Mouse (Mus musculus): ENCODE measurements around the gene Ptprn. TPM values are rescaled to one million over a fixed set of nuclear protein-coding genes. Genes with fewer than 3 reads are reported as not detected.
A peak's percentile ranks its signal among the peaks of the same experiment; 100 is the strongest.
"Not testable (repeated sequence)": the region's sequence is repeated elsewhere in the genome, so short reads cannot be mapped to it uniquely, and the experiment has no call there.

Gene Ptprn
- polyA plus RNA-seq, 1 experiment: 384 TPM

DNA sequence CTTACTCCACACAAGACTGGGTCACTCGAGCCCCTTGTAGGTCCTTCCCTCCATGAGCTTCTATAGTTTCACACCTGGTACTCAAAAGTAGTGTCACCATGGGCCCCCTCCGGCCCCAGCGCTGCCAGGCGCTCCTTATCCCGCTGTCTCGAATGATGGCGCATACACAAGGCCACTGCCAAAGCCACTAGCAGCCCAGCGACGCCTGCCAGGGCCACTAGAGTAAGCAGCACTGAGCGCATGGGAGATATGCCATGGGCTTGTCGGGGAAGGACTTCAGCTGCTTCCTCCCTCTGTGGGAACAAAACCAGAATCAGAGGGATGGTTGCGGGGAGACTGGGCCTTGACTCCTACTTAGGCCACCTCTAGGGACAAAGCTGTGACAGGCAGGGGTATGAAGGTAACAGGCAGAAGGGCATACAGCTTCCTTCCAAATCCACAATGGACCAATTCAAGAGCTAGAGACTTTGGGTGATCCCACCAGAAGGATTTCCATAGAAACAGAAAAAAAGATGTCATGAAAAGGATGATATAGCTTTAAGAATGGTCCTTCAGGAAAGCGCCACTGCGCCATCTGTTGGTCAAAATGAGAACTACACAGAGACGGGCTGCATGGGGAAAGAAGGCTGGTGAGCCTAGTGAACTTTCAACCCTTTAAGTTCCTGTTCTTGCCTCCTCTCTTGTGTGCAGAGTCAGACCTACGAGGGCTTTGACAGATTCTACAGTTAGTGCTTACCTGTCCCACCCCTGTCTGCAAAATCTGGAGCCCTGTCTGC is 10.3 kb downstream of the Ptprn start:
- DNase-seq (ENCODE audit: extremely low spot score in 1 of 2, low spot score in 1 of 2): peak in 1 of 2 experiments; percentile 97

DNA sequence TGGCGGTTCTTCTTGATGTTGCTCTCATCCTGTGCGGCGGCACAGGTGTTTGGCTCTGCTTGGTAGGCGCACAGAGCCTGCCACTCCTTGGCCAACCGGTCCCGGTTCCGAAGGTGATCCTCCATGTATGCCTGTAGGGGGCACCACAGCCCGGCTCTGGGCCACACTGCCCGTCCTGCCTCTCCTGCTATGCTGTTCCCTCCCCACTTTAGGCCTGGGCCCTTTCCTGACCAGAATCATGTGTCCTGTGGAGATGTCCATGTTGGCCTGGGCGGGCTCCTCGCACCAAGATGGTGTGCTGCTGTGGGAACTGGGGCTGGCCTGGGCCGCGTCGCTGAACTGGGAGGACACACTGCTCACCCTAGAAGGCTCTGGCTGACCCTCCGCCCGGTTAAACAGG is 11.3 kb downstream of the Ptprn start:
- DNase-seq (ENCODE audit: extremely low spot score in 1 of 2, low spot score in 1 of 2): no peak

- DNase-seq (ENCODE audit: extremely low spot score in 1 of 2, low spot score in 1 of 2): no peak
These were observed 12.0 kb downstream of the Ptprn start for GRCm38 (mm10) chr1:75252308-75252707.

DNA sequence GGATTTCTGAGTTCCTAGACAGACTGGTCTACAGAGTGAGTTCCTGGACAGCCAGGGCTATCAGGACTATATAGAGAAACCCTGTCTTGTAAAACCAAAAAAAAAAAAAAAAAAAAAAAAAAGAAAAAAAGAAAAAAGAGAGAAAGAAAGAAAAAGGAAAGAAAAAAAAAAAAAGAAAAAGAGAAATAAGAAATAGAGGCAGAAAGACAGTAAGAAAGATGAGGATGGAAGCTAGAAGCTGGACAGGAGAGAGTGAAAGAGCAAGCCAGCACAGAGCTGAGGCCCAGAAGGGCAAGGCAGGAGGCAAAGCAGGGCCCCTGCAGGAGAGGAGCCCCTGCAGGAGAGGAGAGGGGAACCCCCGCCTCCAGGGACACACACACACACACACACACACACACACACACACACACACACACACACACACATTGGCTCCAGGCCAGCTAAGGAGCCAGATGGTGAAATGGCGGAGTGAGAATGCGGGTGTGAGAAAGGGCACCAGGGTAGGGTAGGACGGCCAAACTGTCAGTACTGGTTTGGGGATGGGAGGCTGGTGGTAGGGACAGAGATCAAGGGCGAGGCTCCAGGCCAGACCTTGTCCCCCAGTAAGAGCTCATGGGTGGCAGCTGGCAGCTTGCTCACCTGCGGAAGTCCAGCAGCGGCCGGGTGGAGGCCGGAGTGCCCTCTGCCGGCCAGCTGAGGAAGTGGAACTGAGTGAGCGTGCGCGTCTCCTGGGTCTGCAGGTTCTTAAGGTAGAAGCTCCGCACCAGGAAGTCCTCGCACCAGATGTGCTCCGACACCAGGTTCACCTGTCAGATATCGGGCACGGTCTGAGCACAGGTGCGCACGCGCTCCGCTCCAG is 13.0 kb downstream of the Ptprn start:
- peak in 1 of 2 experiments; percentile 82 for DNase-seq (ENCODE audit: extremely low spot score in 1 of 2, low spot score in 1 of 2)

- DNase-seq (ENCODE audit: extremely low spot score in 1 of 2, low spot score in 1 of 2): no peak
These were observed 13.8 kb downstream of the Ptprn start for GRCm38 (mm10) chr1:75250498-75250897.

DNA sequence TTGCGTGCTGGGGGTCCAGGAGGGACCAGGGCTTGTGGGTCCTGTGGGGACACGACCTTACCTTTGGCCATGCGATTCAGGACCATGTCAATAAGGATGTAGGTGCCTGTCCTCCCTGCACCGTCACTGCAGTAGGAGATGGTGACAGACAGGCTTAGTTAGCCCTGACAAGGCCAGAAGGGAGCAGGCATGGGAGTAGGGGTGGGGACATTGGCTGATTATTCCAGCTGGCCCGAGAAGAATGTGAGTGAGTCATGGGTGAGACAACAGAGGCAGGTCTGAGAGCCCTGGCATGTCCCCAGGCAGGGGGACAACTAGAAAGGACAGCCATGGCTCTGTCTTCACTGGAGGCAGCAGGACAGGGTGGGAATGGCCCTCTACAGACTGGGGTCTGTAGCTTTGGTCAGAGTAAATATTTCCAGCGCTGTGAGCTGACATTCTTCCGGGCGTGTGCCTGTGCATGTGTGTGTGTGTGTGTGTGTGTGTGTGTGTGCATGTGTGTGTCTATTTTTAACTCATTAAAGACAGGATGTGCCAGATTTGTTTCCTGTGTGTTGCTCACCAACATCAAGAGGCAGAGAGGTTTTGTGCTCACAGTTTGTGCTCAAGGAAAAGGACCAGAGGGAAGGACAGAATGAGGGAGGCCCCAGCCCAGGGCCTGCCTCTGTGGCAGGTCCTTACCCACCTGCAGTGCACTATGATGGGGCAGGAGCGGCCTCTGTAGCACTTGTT is 16.1 kb downstream of the Ptprn start:
- no peak for DNase-seq (ENCODE audit: extremely low spot score in 1 of 2, low spot score in 1 of 2)

DNA sequence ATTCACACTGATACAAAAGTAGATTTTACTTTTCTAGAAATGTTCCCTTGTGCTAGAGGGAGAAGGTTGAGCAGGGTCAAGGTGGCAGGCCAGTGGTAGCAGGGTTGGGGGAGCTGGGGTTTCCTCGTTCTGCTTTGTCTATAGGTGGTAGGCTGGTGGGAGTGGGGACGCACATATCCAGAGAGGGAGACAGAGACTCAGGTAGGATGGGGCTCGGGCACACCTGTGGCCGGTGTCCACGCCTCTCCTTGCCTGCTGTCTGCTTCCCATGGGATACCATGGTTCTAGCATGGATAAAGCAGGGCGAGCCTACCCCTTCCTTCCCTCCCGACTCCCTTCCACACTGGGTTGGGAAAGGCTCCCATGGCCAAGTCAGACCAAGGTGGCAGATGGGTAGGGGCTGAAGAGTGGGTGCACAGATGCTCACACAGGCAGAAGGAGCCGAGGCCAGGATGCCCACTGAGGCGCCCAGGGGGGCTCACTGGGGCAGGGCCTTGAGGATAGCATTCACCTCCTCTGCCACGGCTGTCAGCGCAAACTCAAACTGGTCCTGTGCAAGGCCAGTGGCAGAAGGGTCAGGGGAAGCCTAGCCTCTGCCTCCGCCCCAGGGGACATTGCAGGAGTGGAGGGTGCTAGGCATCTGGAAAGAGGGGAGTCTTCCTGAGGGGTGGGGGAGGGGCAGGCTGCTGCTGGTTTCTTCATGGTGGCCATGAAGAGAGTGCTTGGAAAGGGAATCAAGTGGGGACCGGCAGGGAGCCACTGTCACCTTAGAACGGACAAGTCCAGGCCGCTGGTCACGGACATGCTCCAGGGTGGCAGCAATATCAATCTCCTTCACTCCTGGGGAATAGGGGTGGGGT is 17.0 kb downstream of the Ptprn start:
- DNase-seq (ENCODE audit: extremely low spot score in 1 of 2, low spot score in 1 of 2): no peak

DNA sequence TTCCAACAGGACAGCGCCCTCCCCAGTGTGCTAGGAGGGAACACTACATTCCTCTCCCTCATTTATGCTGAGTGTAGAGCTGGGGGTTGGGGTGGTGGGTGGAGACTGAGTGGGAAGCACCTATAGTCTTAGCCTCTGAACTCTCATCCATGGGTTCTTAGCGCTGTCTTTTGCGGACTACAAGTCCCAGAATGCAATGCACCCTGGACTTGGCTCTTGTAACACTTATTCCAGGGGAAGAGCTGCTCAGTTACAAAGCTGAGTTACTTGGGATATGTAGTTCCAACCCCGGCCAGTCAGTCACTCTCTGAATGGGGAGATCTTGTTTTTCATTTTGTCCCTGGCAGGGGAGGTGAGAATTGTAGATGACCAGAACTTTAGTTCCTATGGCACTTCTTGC is 19.5 kb downstream of the Ptprn start:
- peak; percentile 70 to 84 for DNase-seq (ENCODE audit: extremely low spot score in 1 of 2, low spot score in 1 of 2)

- no peak for DNase-seq (ENCODE audit: extremely low spot score in 1 of 2, low spot score in 1 of 2)
These were observed 20.0 kb downstream of the Ptprn start for GRCm38 (mm10) chr1:75244175-75244826.

GRCm38 (mm10) chr1:75243411-75243810 is 20.9 kb downstream of the Ptprn start:
- no peak for DNase-seq (ENCODE audit: extremely low spot score in 1 of 2, low spot score in 1 of 2)

- DNase-seq (ENCODE audit: extremely low spot score in 1 of 2, low spot score in 1 of 2): peak in 1 of 2 experiments; percentile 57
These were observed 24.7 kb downstream of the Ptprn start for GRCm38 (mm10) chr1:75239591-75239990.

DNA sequence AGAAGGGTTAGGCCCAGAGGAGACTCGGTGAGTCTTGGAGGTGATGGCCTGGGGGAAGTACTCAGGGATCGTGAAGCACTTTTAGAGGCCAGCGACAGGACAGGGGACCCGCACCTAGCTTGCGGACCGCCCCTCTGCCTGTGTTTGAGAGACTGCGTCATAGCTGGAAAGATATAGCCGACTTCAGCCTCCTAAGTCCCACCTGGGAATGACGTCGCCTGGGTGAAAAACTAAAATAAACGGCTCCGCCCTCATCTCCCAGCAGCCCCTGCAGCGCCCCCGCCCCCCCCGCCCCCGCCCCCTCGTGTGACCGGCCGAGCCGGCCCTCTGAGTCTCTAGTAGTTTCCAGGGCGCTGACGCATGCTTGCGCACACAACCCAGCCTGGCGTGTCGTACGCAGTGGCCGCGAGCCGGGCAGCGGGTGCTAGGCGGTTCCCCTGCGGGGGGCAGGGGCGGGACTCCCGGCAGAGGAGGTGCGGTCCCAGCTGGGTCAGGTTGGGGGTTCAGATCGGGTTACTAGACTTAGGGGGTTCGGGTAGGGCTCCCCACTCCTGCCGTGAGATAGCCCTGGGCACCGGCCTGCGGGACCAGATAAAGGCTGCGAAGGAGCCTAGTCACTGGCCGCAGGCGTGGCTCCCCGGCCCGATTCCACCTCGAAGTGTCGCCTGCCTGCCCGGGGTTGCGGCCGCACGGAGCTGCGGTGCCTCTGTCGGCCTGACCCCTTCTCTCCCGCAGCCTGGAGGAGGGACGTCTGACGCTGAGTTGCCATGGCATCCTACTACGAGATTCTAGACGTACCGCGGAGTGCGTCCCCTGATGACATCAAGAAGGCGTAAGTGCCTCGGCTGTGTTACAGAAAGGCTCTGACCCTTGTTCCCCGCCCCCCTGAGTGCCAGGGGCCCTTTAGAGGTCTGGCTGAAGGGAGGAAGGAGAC is 27.9 kb downstream of the Ptprn start, which contains the start of gene Dnajb2:
Gene Dnajb2, plus strand, starts transcription at position 290 of the 934 bp plus-strand sequence.
- DNase-seq (ENCODE audit: extremely low spot score in 1 of 2, low spot score in 1 of 2): peak; percentile 75 to 87

DNA sequence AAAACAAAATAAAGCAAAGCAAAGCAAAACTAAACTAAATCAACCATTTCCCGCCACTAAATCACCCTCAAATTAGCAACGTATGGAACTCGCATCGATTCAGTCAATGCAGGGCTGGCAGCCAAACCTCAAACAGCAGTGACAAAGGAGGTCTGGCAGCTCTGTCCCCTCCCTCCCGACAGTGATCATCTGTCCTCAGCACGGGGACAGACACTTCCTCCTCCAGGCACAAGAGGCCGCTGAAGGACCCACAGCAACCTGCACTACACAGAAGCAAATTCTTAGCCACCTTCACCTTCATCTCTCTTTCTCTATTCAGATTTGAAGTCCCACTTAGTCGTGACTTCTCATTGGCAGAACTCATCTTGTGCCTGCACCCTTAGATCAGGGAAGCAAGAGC is 29.7 kb downstream of the Ptprn start:
- DNase-seq (ENCODE audit: extremely low spot score in 1 of 2, low spot score in 1 of 2): peak; percentile 64 to 81

DNA sequence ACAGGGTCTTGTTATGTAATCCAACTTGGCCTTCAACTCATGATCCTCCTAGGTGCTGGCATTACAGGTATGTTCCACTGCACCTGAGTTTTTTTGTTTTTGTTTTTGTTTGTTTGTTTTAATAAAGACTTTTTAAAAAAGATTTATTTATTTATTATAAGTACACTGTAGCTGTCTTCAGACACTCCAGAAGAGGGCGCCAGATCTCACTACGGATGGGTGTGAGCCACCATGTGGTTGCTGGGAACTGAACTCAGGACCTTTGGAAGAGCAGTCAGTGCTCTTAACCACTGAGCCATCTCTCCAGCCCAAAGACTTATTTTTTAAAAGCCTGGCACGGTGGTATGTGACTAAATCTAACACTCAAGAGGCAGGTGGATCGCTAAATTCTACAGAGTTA is 31.8 kb downstream of the Ptprn start:
- DNase-seq (ENCODE audit: extremely low spot score in 1 of 2, low spot score in 1 of 2): not testable (repeated sequence)

DNA sequence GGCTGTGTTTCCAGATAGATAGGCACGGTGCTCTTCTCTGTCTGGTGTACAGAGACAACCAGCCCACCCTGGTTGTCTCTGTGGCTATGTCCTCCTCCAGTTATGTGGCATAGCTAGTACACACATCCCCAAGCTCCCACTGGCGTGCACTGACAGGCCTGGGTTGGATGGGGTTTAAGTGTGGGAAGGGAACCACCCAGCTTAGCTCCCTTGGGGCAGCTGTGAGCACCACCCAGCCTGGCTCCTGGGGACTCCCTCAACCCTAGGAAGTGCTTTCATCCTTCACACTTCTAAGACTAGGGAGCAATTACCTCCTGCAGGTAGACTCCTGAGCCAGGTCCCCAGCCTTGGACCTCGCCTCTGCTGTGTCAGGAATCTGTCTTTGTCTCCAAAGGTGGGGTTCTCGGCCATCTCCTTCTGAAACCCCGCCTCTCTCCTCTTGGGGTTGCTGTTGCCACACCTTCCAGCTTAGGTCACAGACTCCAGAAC is 32.6 kb downstream of the Ptprn start, which contains the start of gene A630095N17Rik:
Gene A630095N17Rik, minus strand, starts transcription at position 439 of the 489 bp plus-strand sequence.
- DNase-seq (ENCODE audit: extremely low spot score in 1 of 2, low spot score in 1 of 2): no peak

- DNase-seq (ENCODE audit: extremely low spot score in 1 of 2, low spot score in 1 of 2): no peak
These were observed 33.1 kb downstream of the Ptprn start for GRCm38 (mm10) chr1:75231224-75231623.

GRCm38 (mm10) chr1:75230335-75230994 is 33.8 kb downstream of the Ptprn start:
- DNase-seq (ENCODE audit: extremely low spot score in 1 of 2, low spot score in 1 of 2): no peak

- DNase-seq (ENCODE audit: extremely low spot score in 1 of 2, low spot score in 1 of 2): no peak
These were observed 35.1 kb downstream of the Ptprn start for GRCm38 (mm10) chr1:75229158-75229557.
